Mouse (Mus musculus) stomach, postnatal 0 days (tissue): ENCODE measurements around the gene Ifit1bl2.

Source experiments
- CTCF ChIP-seq: IDR thresholded peaks from 2 replicates; pipeline ENCODE4 v1.5.1; 2016; ENCODE audit warnings: antibody characterized with exemption, low read depth, mild to moderate bottlenecking, moderate library complexity
- EP300 ChIP-seq: optimal IDR thresholded peaks from 2 replicates; pipeline ENCODE3; 2016; ENCODE audit warnings: antibody characterized with exemption

- TF ChIP-seq EP300 (no peak), CTCF (no peak)
These were observed 15.9 kb downstream of the Ifit1bl2 start for GRCm38 (mm10) chr19:34624663-34625062.
